Mouse (Mus musculus) adrenal gland, adult 18-20 months (tissue): Measurements from ENCODE around the gene Clcnka. TPM values are rescaled to one million over a fixed set of nuclear protein-coding genes. Genes with fewer than 3 reads are reported as not detected.

ENCODE experiments used
- DNase-seq, 2 experiments: peaks; one replicate each; pipeline ENCODE4 v3.0.0; 2021 to 2022; ENCODE audit warnings: low spot score in 2 of 2
- total RNA-seq, 2 experiments: library from RNA; stranded (reverse); gene quantifications; 1 replicate in 1 of 2; 2 replicates in 1 of 2; pipeline ENCODE4 v1.2.3; 2021

Clcnka gene
- total RNA-seq, 2 experiments from 2014 or later, result not detected

DNA sequence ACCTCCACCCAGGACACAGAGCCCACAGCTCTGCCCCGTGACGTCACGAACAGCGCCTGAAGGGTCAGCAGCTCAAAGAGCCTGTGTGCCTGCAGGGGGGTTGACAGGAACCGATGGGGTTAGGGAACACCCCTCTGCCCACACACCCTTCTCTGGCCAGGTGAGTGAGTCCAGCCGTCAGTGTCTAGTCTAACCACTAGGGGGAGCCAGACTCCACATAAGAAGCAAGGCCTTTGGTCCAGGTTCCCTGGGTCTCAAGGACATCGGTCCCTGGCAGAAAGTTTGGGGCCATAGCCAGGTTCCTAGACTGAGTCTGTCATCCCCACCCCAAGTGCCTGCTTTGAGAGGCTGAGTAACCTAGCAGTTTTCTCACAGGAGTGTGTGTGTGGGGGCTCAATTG lies 13.2 kb downstream of the Clcnka start:
- no peak for DNase-seq

DNA sequence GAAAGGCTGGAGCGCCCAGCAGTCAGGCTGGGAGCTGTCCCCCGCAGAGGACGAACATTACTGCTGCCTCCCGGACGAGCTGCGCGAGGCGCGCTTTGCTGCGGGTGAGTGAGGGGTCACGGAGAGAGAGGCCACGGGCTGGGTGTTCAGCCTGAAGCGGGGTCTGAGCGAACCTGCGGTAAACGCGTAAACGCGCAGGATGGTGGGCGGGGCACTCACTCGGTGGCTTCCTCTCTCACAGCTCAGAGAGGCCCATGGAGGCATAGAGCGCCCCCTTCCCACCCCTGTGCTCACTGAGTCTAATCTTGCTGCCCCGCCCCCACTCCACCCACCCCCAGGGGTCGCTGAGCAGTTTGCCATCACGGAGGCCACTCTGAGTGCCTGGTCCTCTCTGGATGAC lies 16.1 kb downstream of the Clcnka start:
- DNase-seq, result no peak

DNA sequence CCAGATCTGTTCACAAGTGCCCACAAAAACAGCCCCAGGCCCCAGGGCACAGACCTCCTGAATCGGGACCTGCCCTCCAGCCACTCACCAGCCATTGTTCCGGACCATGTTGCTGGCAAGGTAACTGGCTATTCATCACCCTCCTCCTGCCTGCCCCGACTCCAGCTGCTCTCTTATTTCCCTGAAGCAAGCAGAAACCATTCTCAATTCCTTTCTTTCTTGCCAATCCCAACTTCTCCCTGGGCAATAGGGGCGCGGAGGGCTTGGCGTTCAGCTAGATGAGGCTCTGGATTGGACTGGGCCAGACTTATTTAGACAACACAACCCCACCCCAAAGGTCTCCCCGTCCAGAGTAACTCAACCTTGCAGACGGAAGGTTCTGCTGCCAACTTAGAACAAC lies 18.9 kb downstream of the Clcnka start:
- DNase-seq, result no peak

DNA sequence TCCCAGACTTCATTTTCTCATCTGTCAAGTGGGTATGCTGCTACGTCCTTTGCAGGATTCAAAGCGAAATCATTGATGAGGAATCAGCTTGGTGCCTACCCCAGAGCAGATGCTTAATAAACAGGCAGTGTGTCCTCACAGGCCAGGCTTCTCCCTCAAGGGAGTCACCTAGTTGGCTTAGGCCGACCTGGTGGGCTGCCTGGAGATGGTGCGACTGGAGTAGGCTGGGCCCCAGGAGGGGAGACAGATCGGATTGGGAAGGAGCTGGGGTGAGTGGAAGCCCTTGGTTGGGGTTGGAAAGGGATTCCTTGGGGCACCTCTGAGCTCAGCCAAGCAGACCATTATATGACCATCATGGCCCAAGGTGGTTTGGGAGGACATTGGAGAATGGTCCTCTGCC lies 26.1 kb downstream of the Clcnka start:
- no peak for DNase-seq

GRCm38 (mm10) chr4:141367997-141368791 lies 30.3 kb downstream of the Clcnka start, which contains the start of gene Fam131c:
Gene Fam131c, plus strand, starts transcription at chr4:141368220.
- peak in 1 of 2 experiments; percentile 54 for DNase-seq

DNA sequence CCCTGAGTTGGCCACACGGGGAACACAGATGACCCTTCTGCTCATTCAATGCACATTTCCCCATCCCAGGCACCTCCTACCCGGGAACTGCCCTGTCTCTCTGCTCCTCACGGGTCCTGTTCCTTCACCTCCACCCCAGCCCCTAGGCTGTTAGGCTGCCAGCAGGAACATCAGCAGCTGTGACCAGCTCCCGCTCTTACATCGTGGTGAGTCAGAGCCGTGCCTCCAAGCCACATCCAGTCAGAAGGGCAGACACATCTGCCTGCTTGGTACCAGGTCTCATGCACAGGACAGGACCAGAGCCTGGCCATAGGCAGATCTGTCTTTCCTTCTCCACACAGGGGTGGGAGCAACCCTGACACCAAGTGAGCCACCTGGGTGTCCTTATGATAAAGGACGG lies 32.6 kb downstream of the Clcnka start:
- no peak for DNase-seq

DNA sequence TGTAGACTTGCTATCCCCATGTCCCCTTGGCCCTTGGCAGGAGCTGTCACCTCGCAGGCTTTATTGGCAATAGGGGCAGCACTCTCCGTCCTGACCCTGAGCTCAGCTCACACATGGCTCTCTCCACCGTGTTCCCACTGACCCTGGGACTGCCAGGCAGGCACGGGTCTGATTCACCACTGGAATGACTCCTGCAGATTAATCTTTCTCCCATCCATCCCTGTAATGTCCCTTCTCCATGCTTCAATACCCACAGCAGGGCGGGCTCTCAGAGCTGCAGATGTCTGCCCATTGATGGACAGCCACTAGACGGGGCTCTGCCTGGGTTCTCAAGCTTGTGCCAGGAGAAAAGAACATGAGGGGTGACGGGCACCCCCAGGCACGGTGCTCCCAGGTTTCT lies 33.4 kb downstream of the Clcnka start:
- DNase-seq, result no peak

- DNase-seq, result peak; percentile 80 to 83
These were observed 35.5 kb downstream of the Clcnka start for GRCm38 (mm10) chr4:141362937-141363548.

DNA sequence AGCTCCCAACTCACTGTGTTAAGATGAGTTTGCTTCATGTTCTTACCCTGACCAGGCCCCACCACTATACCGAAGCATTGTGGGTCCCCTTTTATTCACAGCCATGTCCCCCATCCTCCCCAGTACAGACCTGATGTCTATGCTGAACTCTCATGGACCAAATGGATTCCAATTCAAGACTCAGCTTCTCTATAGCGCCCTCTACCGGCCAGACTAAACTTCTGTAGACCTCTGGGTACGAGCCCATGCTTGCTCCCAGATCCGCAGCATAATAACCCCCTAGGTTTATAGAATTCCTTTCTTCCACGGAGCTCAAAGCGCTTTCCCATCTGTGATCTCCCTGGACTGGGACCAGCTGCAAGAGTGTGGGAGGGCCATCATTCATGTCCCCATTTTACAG lies 37.7 kb downstream of the Clcnka start:
- peak in 1 of 2 experiments; percentile 40 for DNase-seq

DNA sequence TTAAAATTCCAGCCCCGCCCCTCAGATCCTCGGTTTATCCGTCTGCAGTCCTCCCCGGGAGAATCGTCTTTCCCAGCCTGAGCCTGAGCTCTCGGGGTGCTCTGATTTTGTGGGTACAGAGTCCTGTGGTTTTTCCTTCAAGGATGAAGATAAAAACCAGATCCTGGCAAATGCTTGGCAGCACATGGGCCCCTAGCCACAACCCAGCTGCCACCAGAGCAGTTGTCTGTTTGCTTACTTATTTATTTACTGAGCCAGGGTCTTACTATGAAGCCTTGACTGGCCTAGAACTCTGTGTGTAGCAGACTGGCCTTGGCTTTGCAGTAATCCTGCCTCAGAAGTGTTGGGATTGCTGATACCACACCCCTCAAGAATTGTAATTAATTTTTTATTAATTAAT lies 39.3 kb downstream of the Clcnka start:
- DNase-seq, result no peak

GRCm38 (mm10) chr4:141357811-141358210 lies 40.7 kb downstream of the Clcnka start:
- DNase-seq, result no peak

- DNase-seq, result no peak
These were observed 44.7 kb downstream of the Clcnka start for GRCm38 (mm10) chr4:141353868-141354267.

- DNase-seq, result no peak
These were observed 45.5 kb downstream of the Clcnka start for GRCm38 (mm10) chr4:141352986-141353385.

DNA sequence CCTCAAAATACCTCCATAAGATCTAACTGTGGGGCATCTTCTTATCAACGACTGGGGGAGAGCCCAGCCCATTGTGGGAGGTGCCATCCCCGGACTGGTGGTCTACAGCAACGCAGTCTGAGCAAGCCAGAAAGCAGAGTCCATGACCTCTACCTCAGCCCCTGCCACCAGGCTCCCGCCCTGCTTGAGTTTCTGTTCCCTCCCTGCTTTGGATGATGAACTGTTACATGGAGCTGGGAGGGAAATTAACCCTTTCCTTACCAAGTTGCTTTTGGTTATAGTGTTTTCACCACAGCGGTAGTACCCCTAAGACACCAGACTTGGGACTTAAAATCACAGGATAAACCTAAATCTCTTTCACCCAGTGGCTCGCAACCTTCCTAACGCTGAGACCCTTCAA lies 46.6 kb downstream of the Clcnka start:
- no peak for DNase-seq

DNA sequence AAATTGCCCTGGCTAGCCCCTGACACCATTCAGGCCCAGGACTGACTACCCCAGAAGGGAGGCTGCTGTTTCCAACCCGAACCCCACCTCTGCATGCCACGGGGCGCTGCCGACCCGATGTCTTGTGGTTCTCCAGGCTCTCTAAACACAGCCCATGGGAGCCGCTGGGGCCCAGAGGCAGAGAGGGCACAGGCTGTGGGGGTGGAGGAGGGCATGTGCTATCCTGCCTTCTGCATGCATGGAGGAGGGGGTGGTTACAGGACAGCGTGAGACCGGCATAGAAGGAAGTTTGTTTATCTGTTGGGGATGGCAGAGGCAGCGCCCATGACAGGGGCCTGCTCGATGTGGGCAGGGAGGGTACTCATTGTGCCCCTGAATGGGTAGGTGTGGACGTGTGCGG lies 48.5 kb downstream of the Clcnka start:
- DNase-seq, result no peak

DNA sequence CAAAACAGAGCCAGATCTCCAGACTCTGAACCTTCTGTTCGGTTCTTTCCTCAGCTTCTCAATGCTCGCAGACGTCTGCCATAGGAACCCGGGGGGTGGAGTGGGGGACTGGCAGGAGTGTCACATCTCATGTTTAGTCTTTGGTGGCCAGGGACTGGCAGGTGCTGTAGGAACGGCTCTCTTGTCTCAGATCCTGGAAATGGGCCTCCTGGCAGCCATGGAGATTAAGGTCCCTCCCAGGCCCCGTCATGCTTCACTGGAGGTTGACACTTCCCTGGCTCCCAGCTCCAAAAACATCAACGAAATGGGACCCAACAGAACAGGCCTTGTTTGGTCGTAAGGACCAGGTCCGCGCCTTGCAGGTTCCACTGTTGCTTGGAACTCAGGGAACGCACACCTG lies 49.9 kb downstream of the Clcnka start:
- DNase-seq, result no peak

DNA sequence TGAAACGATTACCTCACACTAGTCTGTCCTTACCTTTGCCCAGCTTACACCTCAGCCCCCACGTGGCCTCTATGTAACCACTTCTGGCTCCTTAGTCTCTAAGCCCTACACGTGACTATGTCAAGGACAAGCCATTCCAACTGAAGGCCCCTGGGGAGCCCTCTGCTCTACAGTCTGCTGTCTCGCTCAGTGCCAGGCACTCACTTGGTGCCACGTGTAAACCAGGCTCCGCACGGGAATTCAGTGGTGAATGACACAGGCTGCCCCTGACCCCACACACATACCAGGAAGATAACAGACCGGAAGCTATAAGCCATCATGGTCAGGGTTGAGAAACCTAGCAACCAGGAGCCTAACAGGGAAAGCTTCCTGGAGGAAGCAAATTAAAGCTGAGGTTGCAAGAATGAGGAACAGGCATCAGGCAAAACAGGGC lies 51.1 kb downstream of the Clcnka start:
- DNase-seq, result no peak

GRCm38 (mm10) chr4:141345219-141345618 lies 53.3 kb downstream of the Clcnka start:
- no peak for DNase-seq

- DNase-seq, result no peak
These were observed 55.0 kb downstream of the Clcnka start for GRCm38 (mm10) chr4:141343515-141343914.

DNA sequence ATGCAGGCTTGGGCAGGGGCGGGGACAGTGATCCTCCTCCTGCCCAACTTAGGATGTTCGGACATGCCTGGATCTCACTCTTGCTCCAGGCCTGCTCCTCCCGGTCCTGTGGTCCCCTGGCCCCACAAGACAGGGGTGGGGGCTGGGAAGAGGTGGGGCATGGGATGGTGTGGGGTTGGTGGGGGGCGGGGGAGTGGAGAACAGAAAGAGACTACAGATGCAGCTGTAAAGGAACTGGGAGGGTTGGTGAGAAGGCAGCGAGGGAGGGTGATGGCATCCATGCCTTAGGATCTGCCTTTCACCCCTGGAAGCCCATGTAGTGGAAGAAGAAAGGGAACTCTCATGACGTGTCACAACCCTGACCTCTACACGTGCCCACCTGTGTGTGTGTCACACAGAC lies 57.0 kb downstream of the Clcnka start:
- DNase-seq, result no peak

GRCm38 (mm10) chr4:141338853-141339252 lies 59.7 kb downstream of the Clcnka start:
- DNase-seq, result no peak

GRCm38 (mm10) chr4:141337986-141338385 lies 60.5 kb downstream of the Clcnka start:
- no peak for DNase-seq

GRCm38 (mm10) chr4:141336196-141336595 lies 62.3 kb downstream of the Clcnka start:
- DNase-seq, result no peak
